Mouse (Mus musculus): ENCODE data around the gene Trim66.

The Trim66 gene

GRCm38 (mm10) chr7:109523741-109524441 lies 16.0 kb upstream of the Trim66 start:
- in situ Hi-C loops (cut with MseI, MboI): no loop called here

- in situ Hi-C loops (cut with MseI, MboI): no loop called here
These were observed 15.4 kb upstream of the Trim66 start for GRCm38 (mm10) chr7:109523304-109523703.

GRCm38 (mm10) chr7:109522084-109522483 lies 14.2 kb upstream of the Trim66 start:
- in situ Hi-C loops (cut with MseI, MboI): no loop called here

GRCm38 (mm10) chr7:109519936-109520335 lies 12.0 kb upstream of the Trim66 start:
- in situ Hi-C loops (cut with MseI, MboI): no loop called here

- in situ Hi-C loops (cut with MseI, MboI): no loop called here
These were observed 11.1 kb upstream of the Trim66 start, which contains the start of gene Rpl27a for GRCm38 (mm10) chr7:109518838-109519696. TSS of gene Rpl27a (plus strand) at chr7:109519147.

GRCm38 (mm10) chr7:109518036-109518681 lies 10.2 kb upstream of the Trim66 start:
- in situ Hi-C loops (cut with MseI, MboI): no loop called here

- in situ Hi-C loops (cut with MseI, MboI): no loop called here
These were observed 8.6 kb upstream of the Trim66 start for GRCm38 (mm10) chr7:109516500-109516899.

GRCm38 (mm10) chr7:109511838-109512237 lies 3.9 kb upstream of the Trim66 start:
- in situ Hi-C loops (cut with MseI, MboI): no loop called here

- in situ Hi-C loops (cut with MseI, MboI): no loop called here
These were observed 2.9 kb upstream of the Trim66 start for GRCm38 (mm10) chr7:109510799-109511198.

GRCm38 (mm10) chr7:109507572-109507971 lies 362 bp downstream of the Trim66 start:
- in situ Hi-C loops (cut with MseI, MboI): no loop called here

- in situ Hi-C loops (cut with MseI, MboI): no loop called here
These were observed 815 bp downstream of the Trim66 start for GRCm38 (mm10) chr7:109507119-109507518.

- in situ Hi-C loops (cut with MseI, MboI): no loop called here
These were observed 10.4 kb downstream of the Trim66 start for GRCm38 (mm10) chr7:109497507-109497906.

GRCm38 (mm10) chr7:109493319-109494316 lies 14.3 kb downstream of the Trim66 start:
- in situ Hi-C loops (cut with MseI, MboI): no loop called here

- in situ Hi-C loops (cut with MseI, MboI): no loop called here
These were observed 15.2 kb downstream of the Trim66 start for GRCm38 (mm10) chr7:109492616-109493318.

- in situ Hi-C loops (cut with MseI, MboI): no loop called here
These were observed 23.7 kb downstream of the Trim66 start for GRCm38 (mm10) chr7:109484221-109484620.

- in situ Hi-C loops (cut with MseI, MboI): no loop called here
These were observed 27.2 kb downstream of the Trim66 start for GRCm38 (mm10) chr7:109480765-109481197.

- in situ Hi-C loops (cut with MseI, MboI): no loop called here
These were observed 30.0 kb downstream of the Trim66 start for GRCm38 (mm10) chr7:109477926-109478325.

- in situ Hi-C loops (cut with MseI, MboI): no loop called here
These were observed 37.2 kb downstream of the Trim66 start for GRCm38 (mm10) chr7:109470700-109471099.

- in situ Hi-C loops (cut with MseI, MboI): no loop called here
These were observed 39.7 kb downstream of the Trim66 start for GRCm38 (mm10) chr7:109468262-109468701.

GRCm38 (mm10) chr7:109467591-109467990 lies 40.3 kb downstream of the Trim66 start:
- in situ Hi-C loops (cut with MseI, MboI): no loop called here
